Mouse (Mus musculus) hematopoietic stem cell, adult 5-6 weeks (primary cell): Measurements from ENCODE around the gene Rps6ka1. TPM values are rescaled to one million over a fixed set of nuclear protein-coding genes. Genes with fewer than 3 reads are reported as not detected.
A peak's percentile ranks its signal among the peaks of the same experiment; 100 is the strongest.
"Not testable (repeated sequence)": the region's sequence is repeated elsewhere in the genome, so short reads cannot be mapped to it uniquely, and the experiment has no call there.

Source experiments
- ATAC-seq, 2 experiments: fragments of 125-278 bp in 1 of 2; replicated peaks in 1 of 2; 2 replicates each; pipeline ENCODE4 v1.8.0; 2016 to 2017; ENCODE audit warnings: inconsistent platforms in 2 of 2, mild to moderate bottlenecking in 2 of 2, moderate number of reproducible peaks in 2 of 2, low read depth in 1 of 2, moderate TSS enrichment in 1 of 2; ENCODE audit not compliant: low FRiP score in 2 of 2, poor library complexity in 2 of 2, severe bottlenecking in 2 of 2, insufficient read depth in 1 of 2, low TSS enrichment in 1 of 2
- total RNA-seq: library from RNA; stranded (forward); fragments of 172-1452, 232-1000 nt; gene quantifications from 2 replicates; pipeline ENCODE4 v1.2.3, GENCODE M21; 2017

The Rps6ka1 gene
- total RNA-seq: 65.1 and 82.5 TPM in 2 replicates

- peak; percentile 55 to 57 for ATAC-seq
Measured at GRCm38 (mm10) chr4:133887672-133888453, at the start of gene Rps6ka1. Gene Rps6ka1 (minus strand): TSS chr4:133887797.

DNA sequence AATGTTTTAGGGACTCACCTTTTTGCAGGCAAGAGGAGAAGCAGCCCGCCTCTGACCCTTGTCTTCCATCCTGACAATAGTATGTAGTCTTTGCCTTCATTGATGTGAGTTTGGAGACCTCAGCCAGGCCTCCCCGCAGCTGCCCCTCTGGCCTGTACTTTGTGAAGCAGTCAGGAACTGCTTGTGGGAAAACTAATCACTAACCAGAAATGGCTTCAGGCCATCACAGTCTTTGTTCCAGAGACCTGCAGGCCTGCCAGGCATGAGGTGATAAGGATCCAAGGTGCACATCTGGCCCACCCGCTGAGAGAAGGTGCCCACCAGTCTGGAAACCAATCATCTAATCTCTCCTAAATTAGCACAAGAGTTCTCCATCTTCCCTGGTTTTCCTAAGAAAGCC is 44.2 kb upstream of the Rps6ka1 start:
- ATAC-seq: no peak

DNA sequence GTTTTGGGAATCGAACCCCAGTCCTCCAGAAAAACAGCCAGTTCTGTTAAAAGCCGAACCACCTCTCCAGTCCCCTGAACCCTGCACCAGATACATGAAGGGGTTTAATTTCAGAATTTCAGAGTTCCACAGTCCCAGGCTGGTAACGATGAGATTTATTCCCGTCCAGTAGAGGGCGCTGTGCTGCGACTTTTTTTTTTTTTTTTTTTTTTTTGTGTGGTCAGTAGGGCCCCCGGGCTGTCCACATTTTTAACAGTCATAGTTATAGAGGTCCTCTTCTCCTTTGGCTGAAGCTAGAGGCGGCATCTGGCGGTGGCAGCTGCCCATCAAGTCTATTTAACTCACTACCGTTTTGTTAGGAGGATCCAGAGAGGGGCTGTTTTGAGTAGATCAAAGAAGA is 43.8 kb upstream of the Rps6ka1 start:
- peak; percentile 29 to 35; a peak in 1 of 4 replicates for ATAC-seq

- peak; percentile 19 to 54; a peak in 2 of 4 replicates for ATAC-seq
Measured at GRCm38 (mm10) chr4:133929278-133929670, 41.7 kb upstream of the Rps6ka1 start.

- peak; percentile 64 to 66 for ATAC-seq
Measured at GRCm38 (mm10) chr4:133928576-133929277, 41.1 kb upstream of the Rps6ka1 start.

DNA sequence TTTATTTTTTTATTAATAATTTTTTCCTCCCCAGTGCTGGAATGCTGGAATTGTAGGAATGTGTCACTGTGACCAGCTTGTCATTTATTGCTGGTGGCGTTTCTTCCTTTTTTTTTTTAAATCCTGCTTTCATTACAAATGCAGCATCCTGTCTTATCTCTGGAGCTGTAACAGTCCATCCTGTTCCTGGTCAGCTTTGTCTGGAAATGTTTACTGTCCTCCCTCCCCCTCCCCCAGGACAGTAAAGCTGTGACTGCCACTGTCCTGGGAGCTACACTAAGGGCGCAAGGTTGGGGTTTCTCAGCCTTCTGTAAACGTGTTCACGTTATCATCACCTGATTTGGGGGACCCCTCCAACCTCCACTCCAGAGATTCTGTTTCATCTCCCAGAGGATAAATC is 37.6 kb upstream of the Rps6ka1 start:
- ATAC-seq: no peak

- no peak for ATAC-seq
Measured at GRCm38 (mm10) chr4:133923743-133924142, 36.1 kb upstream of the Rps6ka1 start.

DNA sequence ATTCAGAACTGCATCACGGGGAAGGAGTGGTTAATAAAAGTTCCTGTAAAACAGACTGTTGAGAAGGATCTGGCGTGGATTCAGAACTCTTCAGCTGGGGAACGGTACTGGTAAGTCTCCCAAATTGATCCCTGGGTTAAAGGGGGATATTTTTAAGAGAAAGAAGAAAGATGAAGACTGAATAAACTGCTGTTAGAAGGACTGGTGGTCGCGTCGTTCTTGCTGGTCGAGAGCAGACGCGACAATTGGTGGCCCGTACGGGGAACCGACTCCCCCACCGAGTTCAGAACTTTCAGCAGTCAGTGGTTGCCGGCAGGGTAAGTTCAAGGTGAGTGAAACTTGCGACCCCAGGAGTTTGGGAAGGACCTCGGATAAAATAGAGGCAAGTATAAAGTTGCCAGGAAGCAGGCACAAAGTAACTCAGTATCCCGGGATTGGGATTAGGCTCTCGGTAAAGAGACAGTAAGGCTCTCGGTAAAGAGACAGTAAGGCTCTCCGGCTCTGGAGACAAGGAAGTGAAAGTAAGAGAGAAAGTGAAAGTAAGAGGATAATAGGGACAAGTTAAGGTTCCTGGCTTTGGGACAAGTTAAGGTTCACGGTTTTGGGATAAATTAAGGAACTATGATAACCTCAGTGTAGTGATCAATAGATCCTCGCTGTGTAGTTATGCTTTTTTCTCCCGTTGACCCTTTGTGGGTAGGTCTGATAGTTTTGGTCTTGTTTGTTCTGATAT is 30.7 kb upstream of the Rps6ka1 start:
- not testable (repeated sequence) for ATAC-seq

DNA sequence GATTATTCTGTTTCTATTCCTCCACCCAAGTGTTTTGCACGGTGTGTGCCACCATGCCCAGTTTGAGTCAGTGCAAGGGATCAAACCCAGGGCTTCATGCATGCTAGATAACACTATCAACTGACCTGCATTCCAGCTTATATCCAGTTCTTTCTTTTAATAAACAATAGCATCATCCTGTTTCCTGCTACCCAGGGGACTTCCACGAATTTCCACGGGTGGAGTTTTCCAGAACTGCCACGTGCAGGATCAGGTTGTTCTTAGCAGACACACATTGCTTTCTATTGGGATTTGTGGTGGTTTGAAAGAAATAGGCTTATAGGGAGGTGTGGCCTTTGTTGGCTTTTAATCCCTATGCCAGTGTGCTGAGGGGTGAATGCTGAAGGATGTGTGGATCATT is 24.4 kb upstream of the Rps6ka1 start:
- no peak for ATAC-seq

DNA sequence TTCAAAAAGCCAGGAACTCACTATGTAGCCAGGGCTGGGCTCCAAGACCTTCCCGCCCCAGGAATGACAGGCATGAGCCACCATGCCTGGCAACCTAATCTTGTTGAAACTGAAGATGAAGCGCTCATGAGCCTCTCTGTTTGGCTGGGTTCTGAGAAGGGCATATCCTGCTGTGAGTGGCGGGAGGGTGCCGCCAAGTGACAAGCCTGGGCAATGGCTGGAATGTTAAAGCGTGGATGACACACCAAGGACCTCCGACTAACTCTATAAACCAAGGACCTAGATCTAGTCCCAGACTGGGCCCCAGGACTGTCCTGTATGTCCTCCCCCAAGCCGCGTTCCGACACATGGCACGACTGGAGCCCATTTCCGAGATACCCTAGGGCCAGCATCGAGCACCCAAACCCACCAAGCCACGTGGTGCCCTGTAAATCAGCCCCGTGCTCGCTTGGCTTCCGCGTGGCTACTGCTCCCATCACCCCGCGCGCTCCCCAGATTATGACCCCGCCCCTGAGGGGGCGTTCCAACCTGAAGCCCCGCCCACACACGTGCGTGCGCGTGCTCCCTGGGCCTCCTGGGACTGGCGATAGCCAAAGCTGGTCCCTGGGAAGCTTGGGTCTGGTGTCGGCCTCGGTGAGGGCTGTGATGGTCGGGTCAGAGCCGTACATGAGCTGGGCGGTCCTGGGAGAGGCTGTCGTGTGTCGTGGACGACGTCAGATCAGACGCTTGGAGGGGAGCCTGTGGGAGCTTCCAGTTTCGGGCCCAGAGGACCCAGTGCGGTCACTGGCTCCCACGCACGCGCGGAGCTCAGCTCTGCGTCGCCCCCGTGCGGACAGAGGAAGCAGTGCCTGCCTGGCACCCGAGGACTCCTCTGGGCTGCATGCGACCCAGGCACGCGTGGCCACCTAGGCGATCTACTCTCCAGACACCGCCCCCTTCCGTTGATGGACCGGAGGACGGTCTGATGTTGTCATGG is 22.9 kb upstream of the Rps6ka1 start:
- peak; percentile 90 to 92 for ATAC-seq

GRCm38 (mm10) chr4:133908051-133908450 is 20.5 kb upstream of the Rps6ka1 start:
- no peak for ATAC-seq

- 0 out of 4 replicates have a peak, but pooled peaks of 1 of the 2 experiments have one; percentile 12 for ATAC-seq
Measured at GRCm38 (mm10) chr4:133907086-133907485, 19.5 kb upstream of the Rps6ka1 start.

- not testable (repeated sequence) for ATAC-seq
Measured at GRCm38 (mm10) chr4:133906336-133906735, 18.7 kb upstream of the Rps6ka1 start.

DNA sequence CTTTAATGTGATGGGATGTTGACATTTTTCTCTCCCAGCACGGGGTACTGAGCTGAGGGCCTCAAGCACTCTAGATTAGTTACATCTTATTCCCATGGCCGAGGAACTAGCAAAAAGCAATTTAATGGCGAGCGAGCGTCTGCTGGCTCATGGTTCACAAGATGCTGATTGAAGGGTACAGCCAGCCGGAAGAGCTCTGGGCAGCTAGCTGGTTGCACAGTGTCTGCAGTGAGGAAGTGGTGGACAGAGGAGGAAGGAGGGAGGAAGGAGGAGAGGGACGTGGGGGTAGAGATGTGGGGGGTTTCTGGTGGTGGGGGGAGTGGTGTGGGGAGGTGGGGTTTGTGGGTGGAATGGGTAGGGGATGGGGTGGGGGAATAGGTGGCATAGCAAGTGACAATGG is 17.6 kb upstream of the Rps6ka1 start:
- peak; percentile 70; a peak in 3 of 4 replicates for ATAC-seq

DNA sequence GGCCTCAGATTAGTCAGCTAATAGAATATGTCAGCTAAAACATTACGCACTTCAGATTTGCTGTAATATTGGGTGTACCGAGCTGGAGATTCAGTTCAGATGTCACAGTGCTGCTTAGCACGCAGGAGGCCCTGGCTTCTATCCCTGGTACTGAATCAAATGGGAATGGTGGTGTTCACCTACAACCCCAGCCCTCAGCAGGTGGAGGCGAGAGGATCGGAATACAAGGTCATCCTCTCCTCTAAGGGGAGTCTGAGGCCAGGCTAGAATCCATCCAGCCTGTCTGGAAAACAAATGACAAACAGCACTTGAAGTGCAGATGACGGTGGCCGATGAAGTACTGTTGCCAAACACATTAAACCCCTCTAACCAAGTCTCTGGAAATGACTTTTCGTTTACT is 16.7 kb upstream of the Rps6ka1 start:
- no peak for ATAC-seq

- no peak for ATAC-seq
Measured at GRCm38 (mm10) chr4:133903372-133903771, 15.8 kb upstream of the Rps6ka1 start.

DNA sequence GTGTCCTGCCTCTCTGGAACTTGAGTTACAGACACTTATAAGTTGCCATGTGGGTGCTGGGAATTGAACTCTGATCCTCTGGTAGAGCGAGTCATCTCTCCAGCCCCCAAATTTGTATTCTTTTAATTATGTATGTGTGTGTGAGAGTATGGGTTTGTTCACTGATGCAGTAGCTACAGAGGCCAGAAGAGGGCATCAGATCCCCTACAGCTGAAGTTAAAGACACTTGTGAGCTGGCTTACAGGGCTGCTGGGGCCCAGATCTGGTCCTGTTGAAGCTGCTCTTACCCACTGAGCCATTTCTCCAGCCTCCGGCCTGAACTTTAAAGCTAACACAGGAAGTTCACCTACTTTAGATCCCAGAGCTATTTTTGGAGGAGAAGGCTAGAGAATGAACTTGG is 14.9 kb upstream of the Rps6ka1 start:
- no peak for ATAC-seq
